Mouse (Mus musculus) kidney, postnatal 0 days (tissue): ENCODE data around the gene Ttll5. TPM values are rescaled to one million over a fixed set of nuclear protein-coding genes. Genes with fewer than 3 reads are reported as not detected.
A peak's percentile ranks its signal among the peaks of the same experiment; 100 is the strongest.

Source experiments
- ATAC-seq: fragments of 200-750 bp; cut with Nextera tagmentation; replicated peaks from 2 replicates; pipeline ENCODE4 v1.8.0; 2017; ENCODE audit warnings: low read depth, moderate number of reproducible peaks, moderate TSS enrichment, moderate library complexity; ENCODE audit not compliant: low FRiP score
- DNase-seq: peaks from one replicate; pipeline ENCODE4 v3.0.0-alpha.2; 2016; ENCODE audit warnings: low spot score
- H3K27ac ChIP-seq: fragments of 300-500 bp; sonication (generic); 2 replicates; pipeline ENCODE4 v1.5.1; 2014; ENCODE audit warnings: mild to moderate bottlenecking
- H3K27me3 ChIP-seq: fragments of 300-500 bp; sonication (generic); 2 replicates; pipeline ENCODE4 v1.6.1; 2014; ENCODE audit warnings: low read length, mixed read lengths; ENCODE audit not compliant: insufficient read depth
- H3K36me3 ChIP-seq: fragments of 300-500 bp; sonication (generic); 2 replicates; pipeline ENCODE4 v1.6.1; 2014; ENCODE audit warnings: low read length, mixed read lengths; ENCODE audit not compliant: insufficient read depth
- H3K4me1 ChIP-seq: fragments of 300-500 bp; sonication (generic); replicated peaks from 2 replicates; pipeline ENCODE4 v1.6.1; 2014; ENCODE audit warnings: antibody characterized with exemption, low read length, mixed read lengths; ENCODE audit not compliant: insufficient read depth
- H3K4me2 ChIP-seq: fragments of 300-500 bp; sonication (generic); 2 replicates; pipeline ENCODE4 v1.6.1; 2014; ENCODE audit warnings: mild to moderate bottlenecking, low read length, moderate library complexity, mixed read lengths
- H3K4me3 ChIP-seq: fragments of 300-500 bp; sonication (generic); replicated peaks from 2 replicates; pipeline ENCODE4 v1.5.1; 2014; ENCODE audit warnings: low read depth, low read length
- H3K9ac ChIP-seq: fragments of 300-500 bp; sonication (generic); 2 replicates; pipeline ENCODE4 v1.6.1; 2014; ENCODE audit warnings: low read depth, low read length
- H3K9me3 ChIP-seq: fragments of 300-500 bp; sonication (generic); replicated peaks from 2 replicates; pipeline ENCODE4 v1.6.1; 2016; ENCODE audit warnings: low read length, inconsistent platforms, mixed read lengths
- CTCF ChIP-seq: IDR thresholded peaks from 2 replicates; pipeline ENCODE4 v1.5.1; 2016; ENCODE audit warnings: antibody characterized with exemption, low read depth, mild to moderate bottlenecking, moderate library complexity
- WGBS: fragments of 180-500 bp; shearing (Covaris S2); extraction: QIAGEN DNeasy Blood & Tissue Kit; methylation state at CpG from one replicate; pipeline ENCODE4 v1.1.7; 2014; 5-methylcytosine and 5-hydroxymethylcytosine counted together
- polyA plus RNA-seq: library from polyadenylated mRNA; unstranded; fragments of >200 nt; fragmentation: Nextera tagmentation; extraction: Ambion mirVana; gene quantifications from 2 replicates; pipeline ENCODE4 v1.2.1, GENCODE M21; 2015

The Ttll5 gene
- polyA plus RNA-seq, 1 experiment from 2014 or later, result 6.8 TPM

GRCm38 (mm10) chr12:85834543-85834942 is 10.1 kb downstream of the Ttll5 start:
- Histone ChIP-seq H3K36me3 (peaks cover 6% of the 10 kb centered on the region; the same call in 1 of the 2 replicates), H3K27ac (no peak overlapping the region), H3K9me3 (no peaks in the 10 kb centered on the region), H3K4me1 (no peaks in the 10 kb centered on the region), H3K4me2 (no peak overlapping the region), H3K4me3 (no peak overlapping the region), H3K9ac (no peak overlapping the region), H3K27me3 (no peaks in the 10 kb centered on the region)
- WGBS, result 96% methylated on average over 2 of the region's 2 CpGs
- ATAC-seq, result no peak
- no peak for DNase-seq
- no peak for TF ChIP-seq CTCF

- Histone ChIP-seq H3K27ac (no peak overlapping the region), H3K4me2 (no peak overlapping the region), H3K9ac (no peak overlapping the region), H3K27me3 (no peaks in the 10 kb centered on the region), H3K9me3 (no peaks in the 10 kb centered on the region), H3K36me3 (peaks cover 6% of the 10 kb centered on the region; the same call in 1 of the 2 replicates), H3K4me3 (no peak overlapping the region), H3K4me1 (no peaks in the 10 kb centered on the region)
- ATAC-seq (no peak), DNase-seq (no peak)
- WGBS, result 88% methylated on average over 2 of the region's 2 CpGs
- no peak for TF ChIP-seq CTCF
Observed at GRCm38 (mm10) chr12:85837765-85838164, 13.3 kb downstream of the Ttll5 start.

- no peak for ATAC-seq
- WGBS, result 90% methylated on average over 12 of the region's 12 CpGs
Observed at GRCm38 (mm10) chr12:85839371-85840000, 15.0 kb downstream of the Ttll5 start.

GRCm38 (mm10) chr12:85848164-85848958 is 23.9 kb downstream of the Ttll5 start:
- ATAC-seq (peak; percentile 63), DNase-seq (peak; percentile 64)

More at GRCm38 (mm10) chr12:85839371-85840000, 15.0 kb downstream of the Ttll5 start:
- no peak for DNase-seq
- Histone ChIP-seq H3K9ac (no peak overlapping the region), H3K9me3 (no peaks in the 10 kb centered on the region), H3K36me3 (peaks cover 7% of the 10 kb centered on the region; the same call in 1 of the 2 replicates), H3K4me1 (no peaks in the 10 kb centered on the region), H3K27me3 (no peaks in the 10 kb centered on the region), H3K4me2 (no peak overlapping the region), H3K4me3 (no peak overlapping the region), H3K27ac (no peak overlapping the region)
- no peak for TF ChIP-seq CTCF

GRCm38 (mm10) chr12:85850661-85851060 is 26.2 kb downstream of the Ttll5 start:
- no peak overlapping the region for H3K27ac ChIP-seq
- no peak for TF ChIP-seq CTCF
- no peak overlapping the region for H3K4me2 ChIP-seq
- H3K9ac ChIP-seq, result no peak overlapping the region
- no peaks in the 10 kb centered on the region for H3K9me3 ChIP-seq
- no peak overlapping the region for H3K4me3 ChIP-seq
- no peaks in the 10 kb centered on the region for H3K4me1 ChIP-seq
- ATAC-seq, result no peak
- WGBS, result 77% methylated on average over 8 of the region's 8 CpGs
- no peak for DNase-seq
- H3K27me3 ChIP-seq, result no peaks in the 10 kb centered on the region
- H3K36me3 ChIP-seq, result no peaks in the 10 kb centered on the region

More at GRCm38 (mm10) chr12:85848164-85848958, 23.9 kb downstream of the Ttll5 start:
- no peak overlapping the region for H3K27ac ChIP-seq
- 0 out of 2 replicates have a peak, but pooled peaks cover 3% of the 10 kb centered on the region for H3K36me3 ChIP-seq
- no peak overlapping the region for H3K9ac ChIP-seq
- H3K4me3 ChIP-seq, result no peak overlapping the region
- H3K4me2 ChIP-seq, result no peak overlapping the region
- H3K9me3 ChIP-seq, result no peaks in the 10 kb centered on the region
- no peaks in the 10 kb centered on the region for H3K27me3 ChIP-seq
- WGBS, result 78% methylated on average over 7 of the region's 7 CpGs
- TF ChIP-seq CTCF, result peak; percentile 73
- H3K4me1 ChIP-seq, result no peaks in the 10 kb centered on the region

- no peak for DNase-seq
- ATAC-seq, result no peak
Observed at GRCm38 (mm10) chr12:85853836-85854235, 29.4 kb downstream of the Ttll5 start.

More at GRCm38 (mm10) chr12:85853836-85854235, 29.4 kb downstream of the Ttll5 start:
- no peaks in the 10 kb centered on the region for H3K4me1 ChIP-seq
- no peaks in the 10 kb centered on the region for H3K27me3 ChIP-seq
- no peak overlapping the region for H3K9ac ChIP-seq
- no peak overlapping the region for H3K4me3 ChIP-seq
- TF ChIP-seq CTCF, result no peak
- H3K36me3 ChIP-seq, result no peaks in the 10 kb centered on the region
- 75% methylated on average over 4 of the region's 4 CpGs for WGBS
- H3K4me2 ChIP-seq, result no peak overlapping the region
- no peak overlapping the region for H3K27ac ChIP-seq
- H3K9me3 ChIP-seq, result no peaks in the 10 kb centered on the region
